Mouse (Mus musculus) neutrophil, adult 5-6 weeks (primary cell): ENCODE data around the gene Trim41. TPM values are rescaled to one million over a fixed set of nuclear protein-coding genes. Genes with fewer than 3 reads are reported as not detected.
"Not testable (repeated sequence)": the region's sequence is repeated elsewhere in the genome, so short reads cannot be mapped to it uniquely, and the experiment has no call there.

Source experiments
- ATAC-seq: fragments of 151-379, 151-347 bp; 2 replicates; pipeline ENCODE4 v1.8.0; 2017; ENCODE audit warnings: mild to moderate bottlenecking, moderate TSS enrichment; ENCODE audit not compliant: insufficient number of reproducible peaks, poor library complexity, low FRiP score, severe bottlenecking; ENCODE audit errors: extremely low read depth
- total RNA-seq: library from RNA; stranded (forward); fragments of 200-1000 nt; gene quantifications from 2 replicates; pipeline ENCODE4 v1.2.3, GENCODE M21; 2017

The Trim41 gene
- total RNA-seq, 1 experiment from 2014 or later, result 90.7 TPM

GRCm38 (mm10) chr11:48838879-48839680, 21.9 kb upstream of the Trim41 start:
- no peak for ATAC-seq

GRCm38 (mm10) chr11:48838181-48838797, 21.1 kb upstream of the Trim41 start:
- ATAC-seq, result peak; percentile 47

DNA sequence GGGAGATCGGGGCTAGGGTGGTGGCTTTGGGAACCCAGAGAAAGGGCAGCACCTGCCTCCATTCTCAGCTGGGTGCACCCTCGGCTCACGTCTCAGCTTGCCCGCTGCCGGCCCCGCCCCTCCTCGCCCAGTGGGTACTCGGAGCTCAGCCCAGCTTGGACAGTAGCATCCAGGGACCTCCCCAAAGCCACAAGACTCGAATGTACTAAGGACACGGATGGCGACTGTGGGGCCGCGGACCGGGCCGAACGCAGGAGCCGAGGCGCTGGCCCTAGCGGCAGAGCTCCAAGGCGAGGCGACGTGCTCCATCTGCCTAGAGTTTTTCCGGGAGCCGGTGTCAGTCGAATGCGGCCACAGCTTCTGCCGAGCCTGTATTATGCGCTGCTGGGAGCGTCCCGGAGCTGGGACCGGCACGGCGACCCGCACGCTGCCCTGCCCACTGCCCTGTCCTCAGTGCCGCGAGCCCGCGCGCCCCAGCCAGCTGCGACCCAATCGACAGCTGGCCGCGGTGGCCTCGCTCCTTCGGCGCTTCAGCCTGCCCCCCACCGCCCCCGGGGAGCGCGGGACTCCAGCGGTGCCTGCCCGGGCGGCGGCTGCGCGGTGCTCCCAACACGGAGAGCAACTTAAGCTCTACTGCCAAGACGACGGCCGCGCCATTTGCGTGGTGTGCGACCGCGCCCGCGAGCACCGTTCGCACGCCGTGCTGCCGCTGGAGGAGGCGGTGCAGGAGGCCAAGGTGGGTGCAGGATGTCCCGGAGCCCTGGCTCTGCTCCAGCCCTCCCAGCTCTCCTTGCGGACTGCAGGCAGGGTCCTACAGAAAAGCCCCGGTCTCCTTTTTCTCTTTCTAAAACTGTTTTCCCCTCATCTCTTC, 20.4 kb upstream of the Trim41 start:
- ATAC-seq, result no peak

- no peak for ATAC-seq
Measured at GRCm38 (mm10) chr11:48836990-48837309, 19.8 kb upstream of the Trim41 start.

GRCm38 (mm10) chr11:48835923-48836322, 18.8 kb upstream of the Trim41 start:
- no peak for ATAC-seq

GRCm38 (mm10) chr11:48833731-48834639, 16.8 kb upstream of the Trim41 start:
- peak; percentile 49 for ATAC-seq

GRCm38 (mm10) chr11:48833078-48833730, 16.1 kb upstream of the Trim41 start:
- ATAC-seq, result no peak

GRCm38 (mm10) chr11:48831273-48831672, 14.1 kb upstream of the Trim41 start:
- ATAC-seq, result no peak

DNA sequence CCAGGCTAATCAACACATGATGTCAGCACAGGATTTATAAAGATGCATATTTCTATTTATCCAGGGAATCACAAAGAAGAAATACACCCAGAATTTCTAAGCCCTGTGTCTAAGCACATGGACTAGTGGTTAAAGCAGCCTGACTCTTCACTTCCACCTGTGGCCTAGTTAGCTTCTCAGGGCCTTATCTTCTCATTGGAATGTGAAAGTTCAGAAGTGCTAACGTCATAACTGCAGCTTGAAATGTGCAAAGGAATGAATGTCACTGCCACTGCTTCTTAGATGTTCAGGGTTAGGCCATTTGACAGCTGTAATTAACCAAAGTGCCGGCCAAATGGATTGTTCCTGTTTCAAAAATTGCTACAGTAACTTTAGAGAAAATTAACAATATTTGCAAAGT, 13.1 kb upstream of the Trim41 start:
- no peak for ATAC-seq

- no peak for ATAC-seq
Measured at GRCm38 (mm10) chr11:48827926-48828325, 10.8 kb upstream of the Trim41 start.

GRCm38 (mm10) chr11:48826752-48827096, 9.6 kb upstream of the Trim41 start:
- no peak for ATAC-seq

GRCm38 (mm10) chr11:48825979-48826751, 9.0 kb upstream of the Trim41 start, which contains the start of the genes Trim7 and Gm12184:
Gene Trim7 (plus strand): TSS chr11:48826140.
Gene Gm12184 (minus strand): TSS chr11:48826655.
- ATAC-seq, result peak; percentile 14; the same call in 1 of the 2 replicates

GRCm38 (mm10) chr11:48824311-48824830, 7.2 kb upstream of the Trim41 start:
- no peak for ATAC-seq

DNA sequence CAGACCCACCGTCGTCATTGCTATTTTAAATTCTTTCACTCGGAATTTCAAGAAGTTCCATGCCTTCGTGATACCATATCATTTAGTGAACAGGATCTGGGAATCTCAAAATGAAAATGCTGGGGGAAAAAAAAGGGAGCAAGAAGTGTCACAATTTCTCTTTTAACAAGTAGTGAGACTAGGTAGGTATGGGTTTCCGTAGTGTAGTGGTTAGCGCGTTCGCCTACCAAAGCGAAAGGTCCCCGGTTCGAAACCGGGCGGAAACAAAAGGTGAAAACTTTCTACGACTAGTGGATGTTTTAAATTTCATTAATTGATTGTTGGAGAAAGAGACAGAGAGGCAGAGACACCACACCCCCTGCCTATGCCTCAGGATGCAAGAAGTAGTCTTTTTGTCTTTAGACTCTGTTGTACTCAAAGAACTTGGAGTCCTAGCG, 6.4 kb upstream of the Trim41 start:
- peak; percentile 77 for ATAC-seq

- no peak for ATAC-seq
Measured at GRCm38 (mm10) chr11:48822768-48823512, 5.8 kb upstream of the Trim41 start.

- ATAC-seq, result not testable (repeated sequence)
Measured at GRCm38 (mm10) chr11:48821299-48821698, 4.1 kb upstream of the Trim41 start.

DNA sequence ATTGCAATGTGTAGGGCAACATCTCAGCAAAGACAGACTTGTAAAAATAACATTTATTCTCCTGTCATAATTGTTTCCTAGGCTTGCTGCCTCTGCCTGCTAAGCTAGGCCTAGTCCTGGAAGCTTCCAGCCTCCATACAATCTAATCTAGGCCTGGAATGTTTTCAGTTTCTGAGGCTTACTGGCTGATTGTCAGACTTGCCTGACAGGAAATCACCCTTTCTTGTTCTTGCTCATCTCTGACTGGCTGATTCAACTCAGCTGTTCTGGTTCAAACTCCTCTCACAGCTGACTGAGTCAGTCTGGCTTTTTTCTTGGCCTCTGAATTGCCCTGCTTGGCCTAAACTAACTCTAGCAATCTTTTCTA, 3.1 kb upstream of the Trim41 start:
- no peak for ATAC-seq
